Mouse (Mus musculus): Measurements from ENCODE around the gene Rrp9.

Gene Rrp9

DNA sequence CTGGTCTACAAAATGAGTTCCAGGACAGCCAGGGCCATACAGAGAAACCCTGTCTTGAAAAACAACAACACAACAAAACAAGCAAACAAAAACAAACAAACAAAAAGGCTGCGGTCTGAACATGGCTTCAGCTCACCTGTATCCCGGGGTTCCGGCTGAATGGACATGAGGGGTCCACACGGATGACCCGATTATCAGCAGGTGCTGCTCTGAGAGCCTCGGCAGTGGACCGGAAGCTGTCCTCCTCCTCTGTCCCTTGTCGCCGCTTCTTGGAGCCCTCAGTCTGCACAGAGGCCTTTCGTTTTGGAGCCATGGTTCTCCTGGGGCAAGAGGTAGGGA, at the start of gene Rrp9:
Rrp9 (plus strand) TSS at position 301 of the 339 bp plus-strand sequence.
- 84% methylated on average over 10 of the region's 10 CpGs for WGBS

DNA sequence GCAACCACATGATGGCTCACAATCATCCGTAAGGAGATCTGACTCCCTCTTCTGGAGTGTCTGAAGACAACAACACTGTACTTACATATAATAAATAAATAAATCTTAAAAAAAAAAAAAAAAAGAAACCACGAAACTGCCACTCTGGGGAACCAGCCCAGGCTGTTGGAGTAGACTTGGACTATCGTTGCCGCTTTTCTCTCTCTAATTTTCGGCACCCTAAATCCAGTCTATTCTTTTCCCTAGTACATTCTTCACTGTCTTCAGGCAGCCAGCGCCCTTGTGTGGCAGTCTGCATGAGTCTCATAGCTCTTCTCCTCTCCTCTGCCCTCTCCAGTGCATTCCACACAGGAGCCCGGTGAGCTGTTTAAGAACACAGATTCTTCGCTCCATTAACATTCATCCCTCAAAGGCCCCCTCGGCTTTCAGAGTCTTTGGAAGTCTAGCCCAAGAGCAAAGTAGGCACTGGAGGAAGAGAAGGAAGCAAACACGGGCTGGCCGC, 47.0 kb upstream of the Rrp9 start:
- 3% methylated on average over 11 of the region's 11 CpGs for WGBS

DNA sequence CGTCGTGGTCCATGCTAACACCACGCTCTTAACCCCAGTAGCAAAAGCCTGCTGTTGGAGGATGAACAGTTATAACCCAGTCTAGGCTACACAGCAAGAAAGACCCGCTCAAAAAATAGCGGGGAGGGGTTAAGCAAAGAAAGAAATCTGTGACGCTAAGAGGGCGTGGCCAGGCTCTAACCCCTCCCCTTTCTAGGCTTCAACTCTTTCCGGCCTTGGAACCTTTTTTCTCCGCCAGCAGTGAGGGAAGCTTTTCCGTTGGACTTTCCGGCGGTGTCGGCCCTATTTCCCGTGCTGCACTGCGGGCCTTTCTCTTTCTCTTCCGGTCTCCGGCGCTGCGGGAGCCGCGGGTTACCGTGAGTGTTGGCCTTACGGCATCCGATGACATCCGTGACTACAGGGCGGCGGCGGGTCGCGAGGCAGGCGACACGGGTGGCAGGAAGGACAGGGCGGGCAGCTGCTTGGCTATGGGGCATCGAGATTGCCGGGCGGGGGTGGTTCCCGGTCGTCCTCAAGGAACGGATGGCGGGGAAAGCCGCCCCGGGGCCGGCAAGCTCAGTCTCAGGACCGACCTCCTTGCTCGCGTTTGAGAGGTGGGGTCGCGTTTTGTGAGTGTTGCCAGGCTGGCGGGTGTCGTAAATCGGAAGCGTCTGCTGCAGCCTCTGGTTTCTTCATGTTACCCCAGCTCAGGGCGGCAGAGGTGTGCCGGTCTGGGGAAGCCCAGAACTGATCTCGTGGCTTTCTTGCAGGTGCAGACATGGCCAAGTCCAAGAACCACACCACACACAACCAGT, 46.3 kb upstream of the Rrp9 start, which contains the start of gene Rpl29:
Rpl29 (plus strand) TSS at position 234 of the 794 bp plus-strand sequence.
- under 1% methylated on average over 55 of the region's 55 CpGs for WGBS

DNA sequence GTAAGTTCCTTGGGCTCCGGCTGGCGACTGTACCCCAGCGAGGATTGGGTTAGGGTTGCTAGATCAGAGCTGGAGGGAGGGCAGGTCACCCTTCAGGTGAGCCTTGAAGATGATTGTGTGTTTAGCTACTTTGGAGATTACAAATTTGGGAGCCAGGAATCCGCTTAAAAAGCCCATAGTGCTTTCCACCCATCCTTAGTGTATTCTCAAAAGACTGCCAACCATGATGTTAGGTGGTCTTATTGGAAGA, 45.8 kb upstream of the Rrp9 start:
- WGBS: 0% methylated on average over 4 of the region's 4 CpGs

DNA sequence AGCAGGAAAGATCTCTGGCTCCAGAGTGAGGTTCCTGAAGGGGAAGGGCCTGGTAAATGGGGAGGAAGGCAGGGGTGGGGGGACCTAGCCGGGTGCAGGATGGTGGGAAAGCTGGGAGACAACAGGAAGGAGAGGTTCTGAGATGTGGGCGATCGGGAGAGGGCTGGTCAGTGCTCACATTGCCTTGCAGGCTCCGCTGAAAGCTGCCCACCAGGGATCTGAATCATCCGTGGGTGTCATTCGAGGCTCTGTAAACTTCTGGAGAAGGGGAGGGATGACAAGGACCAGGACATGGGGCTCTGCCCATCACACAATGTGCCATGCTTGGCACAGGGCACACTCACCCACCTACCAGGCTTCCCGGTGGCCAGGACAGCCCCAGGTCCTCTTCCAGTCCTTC, 42.4 kb upstream of the Rrp9 start:
- WGBS: 51% methylated on average over 7 of the region's 7 CpGs

DNA sequence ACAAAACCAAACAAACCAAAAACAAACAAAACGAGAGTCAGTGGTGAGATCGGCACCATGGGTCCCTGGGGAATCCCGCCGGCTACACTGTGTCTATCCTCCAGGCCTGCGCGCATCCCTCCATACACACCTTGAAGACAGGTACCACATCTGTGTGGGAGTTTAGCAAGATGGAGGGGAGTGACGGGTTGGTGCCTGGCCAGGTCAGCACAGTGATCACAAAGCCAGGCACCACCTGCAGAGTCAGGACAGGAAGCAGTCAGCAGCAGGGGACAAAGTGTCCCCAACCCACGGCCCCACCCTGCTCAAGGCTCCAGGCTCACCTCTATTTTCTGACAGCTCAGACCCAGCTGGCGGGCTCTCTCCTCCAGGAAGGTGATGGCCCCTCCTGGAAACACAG, 39.2 kb upstream of the Rrp9 start:
- WGBS: 87% methylated on average over 9 of the region's 9 CpGs

DNA sequence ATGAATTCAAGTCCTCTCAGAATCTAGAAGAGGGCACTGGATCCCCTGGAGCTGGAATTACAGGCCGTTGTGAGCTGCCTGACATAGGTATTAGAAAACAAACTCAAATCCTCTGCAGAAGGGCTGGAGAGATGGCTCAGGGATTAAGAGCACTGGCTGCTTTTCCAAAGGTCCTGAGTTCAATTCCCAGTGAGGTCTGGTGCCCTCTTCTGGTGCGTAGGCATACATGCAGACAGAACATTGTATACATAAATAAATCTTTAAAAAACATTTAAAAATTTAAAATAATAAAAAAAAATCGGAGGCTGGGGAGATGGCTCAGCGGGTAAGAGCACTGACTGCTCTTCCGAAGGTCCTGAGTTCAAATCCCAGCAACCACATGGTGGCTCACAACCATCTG, 33.1 kb upstream of the Rrp9 start:
- WGBS: 85% methylated on average over 5 of the region's 5 CpGs

DNA sequence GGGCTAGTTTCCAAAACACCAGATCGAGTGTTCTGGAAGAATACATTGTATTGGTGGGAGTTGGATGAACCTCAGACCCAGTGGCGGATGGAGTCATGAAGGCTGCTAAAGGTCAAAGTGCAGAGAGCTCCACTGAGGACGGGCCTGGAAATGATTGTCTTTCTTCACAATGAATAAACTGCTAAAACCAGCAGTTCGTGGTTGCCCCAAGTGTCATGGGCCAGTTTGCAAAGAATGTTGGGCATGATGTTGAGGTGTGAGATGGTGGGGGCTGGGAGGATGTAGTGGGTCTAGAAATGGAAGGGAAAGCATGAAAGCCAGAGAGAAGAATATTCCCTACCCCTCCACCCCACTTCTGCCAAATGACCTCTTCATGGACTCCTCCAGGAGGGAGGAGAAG, 30.9 kb upstream of the Rrp9 start:
- 87% methylated on average over 4 of the region's 4 CpGs for WGBS

DNA sequence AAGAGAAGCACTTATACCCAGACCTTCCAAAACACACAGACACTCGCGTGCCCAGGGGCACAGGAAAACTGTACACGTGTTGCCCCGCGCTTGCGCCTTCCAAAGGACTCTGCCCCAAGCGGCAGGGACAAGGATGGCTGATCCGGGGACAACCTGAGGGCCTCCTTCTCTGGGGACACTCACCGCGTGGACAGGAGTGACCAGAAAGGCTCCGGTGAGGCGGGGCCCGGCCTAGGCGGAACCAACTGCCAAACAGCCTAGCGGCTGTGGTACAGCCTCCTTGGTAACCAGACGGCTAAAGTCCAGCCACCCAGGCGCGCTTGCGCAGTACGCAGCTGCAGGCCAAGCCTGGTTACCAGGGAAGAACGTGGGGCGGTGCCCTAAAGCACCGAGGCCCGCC, 28.4 kb upstream of the Rrp9 start, which contains the start of the genes Abhd14b and Abhd14a:
Abhd14b (plus strand) TSS at position 112 of the 400 bp plus-strand sequence.
Abhd14a (minus strand) TSS at position 331 of the 400 bp plus-strand sequence.
- under 1% methylated on average over 24 of the region's 24 CpGs for WGBS

DNA sequence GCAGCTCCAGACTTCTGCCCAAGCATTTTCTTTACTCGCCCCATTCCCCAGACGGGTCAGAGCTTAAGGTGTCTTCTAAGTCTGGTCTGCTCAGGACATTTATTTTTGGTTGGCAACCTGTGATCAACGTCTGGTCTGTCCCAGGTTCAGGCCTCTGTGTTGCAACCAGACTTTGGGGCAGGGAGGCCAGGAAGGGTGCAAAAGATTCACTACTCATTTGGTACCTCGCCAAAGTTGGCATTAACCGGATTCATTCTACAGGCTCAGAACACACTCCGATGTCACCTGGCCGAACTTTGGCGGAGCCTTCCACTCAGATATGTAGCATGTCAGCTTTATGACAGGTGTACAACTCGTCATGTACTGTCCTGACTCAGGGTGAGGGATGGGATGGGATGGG, 27.8 kb upstream of the Rrp9 start:
- 25% methylated on average over 9 of the region's 9 CpGs for WGBS

DNA sequence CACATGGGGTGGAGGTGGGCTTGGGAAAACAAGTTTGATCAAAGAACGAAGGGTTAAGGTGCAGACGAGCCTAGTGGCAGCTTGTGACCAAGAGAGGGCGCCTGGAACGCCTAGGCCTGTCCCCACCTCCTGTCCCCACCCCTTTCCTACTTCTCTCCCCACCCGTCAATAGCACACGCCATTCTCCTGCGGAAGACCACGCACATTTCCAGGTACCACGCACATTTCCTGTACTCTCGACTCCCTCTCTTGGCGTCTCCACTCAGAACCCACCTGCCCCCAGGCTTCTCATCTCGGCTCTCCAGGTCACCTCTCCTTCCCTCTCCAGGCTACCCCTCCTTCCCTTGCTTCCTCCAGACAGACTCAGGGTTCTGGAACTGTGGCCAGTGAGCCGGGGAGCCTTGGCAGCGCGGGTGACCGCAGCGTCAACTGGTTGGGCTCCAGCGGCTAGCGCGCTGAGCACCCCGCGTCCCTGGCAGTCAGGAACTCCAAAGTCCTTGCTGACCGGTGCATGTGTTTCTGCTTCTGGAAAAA, 27.2 kb upstream of the Rrp9 start:
- WGBS: under 1% methylated on average over 23 of the region's 23 CpGs

DNA sequence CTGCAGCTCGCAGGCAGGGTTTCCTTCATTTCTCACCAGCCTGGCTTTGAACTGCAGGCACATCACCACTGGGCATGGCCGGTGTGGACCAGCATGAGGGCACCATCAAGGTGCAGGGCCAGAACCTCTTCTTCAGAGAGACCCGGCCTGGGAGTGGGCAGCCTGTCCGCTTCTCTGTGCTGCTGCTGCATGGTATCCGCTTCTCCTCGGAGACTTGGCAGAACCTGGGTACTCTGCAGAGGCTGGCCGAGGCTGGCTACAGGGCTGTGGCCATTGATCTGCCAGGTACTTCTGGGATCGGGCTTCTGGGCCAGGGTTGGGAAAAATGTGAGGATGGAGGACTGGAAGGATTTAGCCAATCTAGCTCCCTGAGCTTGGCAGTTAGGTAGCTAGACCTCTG, 25.8 kb upstream of the Rrp9 start:
- WGBS: 84% methylated on average over 8 of the region's 8 CpGs

DNA sequence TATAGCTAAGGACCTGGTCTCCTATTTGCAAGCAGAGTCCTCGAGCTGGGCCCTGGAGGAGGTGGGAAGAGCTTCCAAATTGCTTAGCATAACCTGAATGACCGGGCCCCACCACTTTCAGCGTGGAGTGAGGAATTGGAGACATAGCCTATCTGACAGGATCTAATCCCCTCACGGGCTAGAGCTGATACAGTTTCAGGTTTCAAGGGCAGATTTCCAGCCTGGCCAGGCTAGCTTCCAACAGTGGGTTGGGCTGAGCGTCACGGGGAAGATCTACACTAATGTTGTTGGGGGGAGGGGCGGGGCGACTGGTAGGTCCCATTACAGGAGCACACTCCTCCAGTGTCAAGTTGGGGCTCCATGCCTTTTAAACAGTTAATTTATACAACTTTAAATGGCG, 25.1 kb upstream of the Rrp9 start:
- 45% methylated on average over 9 of the region's 9 CpGs for WGBS

DNA sequence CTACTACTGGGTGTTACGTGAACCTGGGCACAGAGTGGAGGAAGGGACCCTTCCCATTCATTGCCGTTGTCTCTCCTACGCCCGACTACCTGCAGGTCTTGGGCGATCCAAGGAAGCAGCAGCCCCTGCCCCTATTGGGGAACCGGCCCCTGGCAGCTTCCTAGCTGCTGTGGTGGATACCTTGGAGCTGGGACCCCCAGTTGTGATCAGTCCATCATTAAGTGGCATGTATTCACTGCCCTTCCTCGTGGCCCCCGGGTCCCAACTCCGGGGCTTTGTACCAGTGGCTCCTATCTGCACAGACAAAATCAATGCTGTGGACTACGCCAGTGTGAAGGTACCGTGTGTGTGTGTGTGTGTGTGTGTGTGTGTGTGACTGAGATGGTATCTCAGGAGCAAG, 24.5 kb upstream of the Rrp9 start:
- 86% methylated on average over 11 of the region's 11 CpGs for WGBS

DNA sequence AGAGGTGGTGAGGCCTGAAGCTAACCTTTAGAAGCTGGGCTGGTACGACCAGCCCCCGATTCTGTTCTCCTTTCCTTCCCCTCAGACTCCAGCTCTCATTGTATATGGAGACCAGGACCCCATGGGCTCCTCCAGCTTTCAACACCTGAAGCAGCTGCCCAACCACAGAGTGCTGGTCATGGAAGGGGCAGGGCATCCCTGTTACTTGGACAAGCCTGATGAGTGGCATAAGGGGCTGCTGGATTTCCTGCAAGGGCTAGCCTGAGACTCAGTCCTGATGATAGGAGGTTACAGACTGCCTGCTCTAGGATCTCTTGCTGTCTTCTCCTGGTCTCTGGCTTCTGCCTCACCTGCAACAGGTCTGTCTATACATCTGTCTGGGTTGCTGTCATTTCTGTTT, 23.9 kb upstream of the Rrp9 start:
- WGBS: 69% methylated on average over 2 of the region's 2 CpGs

DNA sequence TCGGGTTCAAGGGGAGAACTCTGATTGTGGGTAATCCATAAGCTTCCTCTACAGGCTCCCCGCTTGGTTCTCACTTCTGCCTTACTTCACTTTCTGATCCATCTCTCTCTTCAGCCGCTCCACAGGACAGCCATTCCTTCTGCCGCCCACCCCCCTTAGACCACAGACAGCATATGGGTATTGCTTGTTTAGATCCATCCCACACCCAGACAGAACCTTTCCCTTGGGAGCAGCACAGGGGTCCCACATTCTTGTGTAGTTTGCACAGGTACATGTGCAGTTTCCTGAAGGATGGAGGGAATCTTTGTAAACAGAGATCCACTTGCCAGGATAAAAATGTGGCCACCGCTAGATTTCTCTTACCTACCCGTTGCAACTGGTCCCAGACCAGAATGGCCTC, 23.4 kb upstream of the Rrp9 start:
- WGBS: 55% methylated on average over 6 of the region's 6 CpGs

DNA sequence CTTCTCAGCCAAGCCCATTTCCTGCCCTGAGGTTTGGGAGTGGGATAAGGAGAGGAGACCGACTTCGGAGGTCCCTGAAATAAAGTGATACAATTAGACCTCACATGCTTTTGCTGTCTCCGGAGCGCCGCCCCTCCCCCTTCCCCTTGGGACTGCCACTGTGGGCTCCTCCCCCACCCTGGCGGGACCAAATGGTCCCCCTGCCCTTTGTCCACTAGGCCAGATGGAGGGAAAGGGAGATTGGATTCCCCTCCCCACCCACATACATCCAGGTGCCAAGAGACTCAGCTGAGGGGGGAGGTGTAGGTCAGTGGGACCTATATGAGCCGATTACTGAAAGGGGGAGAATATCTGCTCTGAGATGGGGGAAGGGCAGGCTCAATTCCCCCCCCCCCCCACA, 22.9 kb upstream of the Rrp9 start:
- 13% methylated on average over 7 of the region's 7 CpGs for WGBS

DNA sequence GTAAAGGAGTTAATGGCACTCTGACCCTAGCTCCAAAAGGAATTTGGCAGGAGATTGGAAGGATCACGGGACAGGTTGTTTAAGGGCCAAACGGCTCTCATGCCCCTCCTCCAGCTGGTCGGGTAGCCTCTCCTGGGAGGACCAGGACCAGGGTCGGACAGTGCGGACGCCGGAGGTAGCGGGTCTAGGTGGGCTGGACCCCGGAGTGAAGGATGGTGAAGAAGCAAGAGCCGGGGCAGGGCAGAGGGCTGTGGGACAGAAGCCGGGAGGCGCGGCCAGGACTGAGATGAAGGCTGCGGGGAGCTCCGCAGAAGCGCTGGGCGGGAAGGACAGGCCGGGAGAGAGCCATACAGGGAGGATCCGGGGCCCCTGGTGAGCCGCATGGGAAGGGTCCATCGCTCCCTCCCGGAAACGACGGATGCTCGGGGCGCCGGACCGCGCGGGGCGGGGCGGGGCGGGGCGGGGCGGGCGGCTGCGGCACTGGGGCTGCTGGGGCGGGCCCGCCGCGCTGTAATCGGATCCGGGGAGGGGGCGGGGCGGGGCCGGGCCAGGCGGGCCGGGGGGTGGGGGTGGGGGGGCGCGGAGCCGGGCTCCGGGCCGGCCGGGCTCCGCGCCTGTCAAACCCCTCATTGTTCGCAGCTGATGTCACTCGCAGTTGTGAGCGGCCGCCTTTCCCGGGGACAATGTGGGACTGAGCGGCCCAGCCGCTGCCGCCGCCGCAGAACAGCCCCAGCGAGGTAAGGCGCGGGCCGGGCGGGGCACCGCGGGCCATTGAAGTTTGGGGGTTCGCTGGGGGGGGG, 22.3 kb upstream of the Rrp9 start, which contains the start of gene Pcbp4:
Pcbp4 (plus strand) TSS at position 21 of the 800 bp plus-strand sequence.
- WGBS: 2% methylated on average over 54 of the region's 74 CpGs

DNA sequence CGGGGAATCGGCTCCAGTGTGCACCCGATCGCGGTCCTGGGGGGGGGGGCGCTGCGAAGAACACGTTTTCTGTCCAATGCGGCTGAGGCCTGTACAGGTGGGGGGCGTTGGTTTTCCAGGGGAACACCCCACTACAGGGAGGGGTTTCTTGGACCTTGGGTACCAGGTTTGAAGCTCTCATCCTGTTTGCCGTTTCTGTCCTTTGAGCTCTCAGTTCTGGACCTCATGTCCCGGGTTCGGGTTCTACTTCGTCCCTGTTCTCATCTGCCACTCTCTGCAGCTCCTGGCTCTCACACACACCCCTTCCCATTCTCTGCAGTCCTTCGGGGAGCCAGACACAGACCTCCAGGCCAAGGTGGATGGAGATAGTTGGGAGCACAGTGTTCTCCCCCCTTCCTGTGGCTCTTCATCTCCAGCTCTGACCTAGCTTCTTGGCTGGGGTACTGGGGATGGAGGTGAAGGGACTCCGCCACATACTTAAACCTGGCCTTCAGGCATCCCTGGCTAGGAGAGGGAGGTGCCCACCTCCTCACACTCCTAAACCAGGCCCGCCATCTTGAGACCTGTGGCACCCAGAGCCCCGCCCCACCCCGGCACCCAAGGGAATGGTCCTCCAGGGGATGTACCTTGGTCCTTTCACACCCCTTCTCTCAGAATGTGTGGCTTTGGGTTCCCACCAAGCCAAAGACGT, 21.5 kb upstream of the Rrp9 start:
- WGBS: 7% methylated on average over 20 of the region's 20 CpGs

DNA sequence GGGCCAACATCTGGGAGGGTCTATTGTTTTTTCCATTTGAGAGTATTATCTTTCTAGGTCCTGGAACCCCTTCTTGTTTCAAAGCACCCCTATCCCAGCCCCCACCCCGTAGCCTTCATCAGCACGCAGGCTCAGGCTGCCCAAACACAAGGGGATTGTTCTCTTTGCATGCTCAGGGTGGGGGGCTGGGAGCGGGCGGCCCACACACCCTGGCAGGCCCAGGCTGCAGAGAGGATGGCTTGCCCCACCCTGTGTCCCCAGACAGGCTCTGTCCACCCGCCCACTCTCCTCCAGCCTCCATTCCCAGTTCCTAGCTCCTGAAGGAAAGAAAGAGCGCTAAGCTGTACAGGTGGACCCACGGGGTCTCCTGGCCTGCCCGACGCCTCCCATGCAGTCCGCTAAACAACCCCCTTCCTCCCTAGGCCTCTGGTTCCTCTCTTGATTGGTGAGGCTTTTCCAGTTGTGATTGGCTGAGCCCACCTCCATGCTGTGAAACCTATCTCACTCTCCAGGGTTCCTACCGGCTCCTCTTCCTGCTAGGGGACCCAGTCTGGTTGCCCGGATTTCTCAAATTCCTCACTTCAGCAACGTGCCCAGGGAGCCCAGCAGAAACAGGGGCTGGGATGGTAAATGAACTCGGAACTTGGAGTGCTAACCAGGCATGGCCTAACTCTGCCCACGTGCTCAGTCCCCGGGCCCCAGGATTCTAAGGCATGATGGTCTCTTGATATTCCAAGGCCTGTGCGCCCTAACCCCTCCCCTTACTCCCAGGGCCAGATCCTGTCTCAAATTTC, 20.7 kb upstream of the Rrp9 start:
- WGBS: 18% methylated on average over 17 of the region's 17 CpGs

Measured in cerebral cortex, adult 2 months (tissue).